Mouse (Mus musculus) liver, embryonic 15.5 days (tissue): ENCODE measurements at regions not wholly inside any gene's neighbourhood (a gene's known extent, or its start where the extent isn't known, plus 50 kb on each side); places are given as distances from the start of the nearest gene placed in this dataset.

Source experiments
- ATAC-seq: fragments of 200-750 bp; cut with Nextera tagmentation; 2 replicates; pipeline ENCODE4 v1.8.0; 2017; ENCODE audit warnings: moderate number of reproducible peaks, mild to moderate bottlenecking, moderate library complexity; ENCODE audit not compliant: insufficient read depth
- H3K27ac ChIP-seq: fragments of 300-500 bp; sonication (generic); replicated peaks from 2 replicates; pipeline ENCODE4 v1.5.1; 2015; ENCODE audit warnings: mild to moderate bottlenecking, inconsistent platforms
- H3K27me3 ChIP-seq: fragments of 300-500 bp; sonication (generic); 2 replicates; pipeline ENCODE4 v1.6.1; 2015; ENCODE audit warnings: mild to moderate bottlenecking, inconsistent platforms
- H3K36me3 ChIP-seq: fragments of 300-500 bp; sonication (generic); replicated peaks from 2 replicates; pipeline ENCODE4 v1.6.1; 2015; ENCODE audit warnings: moderate library complexity, mild to moderate bottlenecking, inconsistent platforms
- H3K4me1 ChIP-seq: fragments of 300-500 bp; sonication (generic); replicated peaks from 2 replicates; pipeline ENCODE4 v1.6.1; 2015; ENCODE audit warnings: inconsistent platforms
- H3K4me2 ChIP-seq: fragments of 300-500 bp; sonication (generic); 2 replicates; pipeline ENCODE4 v1.6.1; 2015; ENCODE audit warnings: moderate library complexity, mild to moderate bottlenecking, inconsistent platforms
- H3K4me3 ChIP-seq: fragments of 300-500 bp; sonication (generic); replicated peaks from 2 replicates; pipeline ENCODE4 v1.5.1; 2015; ENCODE audit warnings: mild to moderate bottlenecking, inconsistent platforms
- H3K9ac ChIP-seq: fragments of 300-500 bp; sonication (generic); 2 replicates; pipeline ENCODE4 v1.6.1; 2015; ENCODE audit warnings: moderate library complexity, mild to moderate bottlenecking, inconsistent platforms
- H3K9me3 ChIP-seq: fragments of 300-500 bp; sonication (generic); replicated peaks from 2 replicates; pipeline ENCODE4 v1.6.1; 2016; ENCODE audit warnings: inconsistent platforms
- WGBS: fragments of 180-500 bp; shearing (Covaris S2); methylation state at CpG from one replicate; pipeline ENCODE4 v1.1.7; 2015; ENCODE audit warnings: mixed read lengths; ENCODE audit not compliant: insufficient replicate concordance; 5-methylcytosine and 5-hydroxymethylcytosine counted together

- WGBS, result 61% methylated on average over 9 of the region's 9 CpGs
- Histone ChIP-seq H3K9ac (no peak overlapping the region), H3K27ac (no peak overlapping the region), H3K9me3 (no peaks in the 10 kb centered on the region), H3K4me1 (peaks cover 6% of the 10 kb centered on the region; the same call in 1 of the 2 replicates), H3K4me2 (no peak overlapping the region), H3K4me3 (no peak overlapping the region), H3K36me3 (no peaks in the 10 kb centered on the region), H3K27me3 (peaks cover 27% of the 10 kb centered on the region)
- ATAC-seq, result no peak
These were observed 65.5 kb upstream of the Atl2 start for GRCm38 (mm10) chr17:79961391-79961790.

- Histone ChIP-seq H3K9ac (no peak overlapping the region), H3K4me1 (peaks cover 6% of the 10 kb centered on the region; the same call in 1 of the 2 replicates), H3K4me3 (no peak overlapping the region), H3K27ac (no peak overlapping the region), H3K36me3 (no peaks in the 10 kb centered on the region), H3K27me3 (peaks cover 22% of the 10 kb centered on the region), H3K9me3 (no peaks in the 10 kb centered on the region), H3K4me2 (no peak overlapping the region)
- no peak for ATAC-seq
- WGBS, result 35% methylated on average over 3 of the region's 3 CpGs
These were observed 64.8 kb upstream of the Atl2 start for GRCm38 (mm10) chr17:79960688-79961087.

- Histone ChIP-seq H3K9ac (no peak overlapping the region), H3K27ac (no peak overlapping the region), H3K4me2 (no peak overlapping the region), H3K4me3 (no peak overlapping the region), H3K27me3 (no peaks in the 10 kb centered on the region), H3K36me3 (no peaks in the 10 kb centered on the region), H3K4me1 (peaks cover 7% of the 10 kb centered on the region; the same call in 1 of the 2 replicates), H3K9me3 (no peaks in the 10 kb centered on the region)
- 3% methylated on average over 1 of the region's 1 CpGs for WGBS
- no peak for ATAC-seq
These were observed 59.3 kb upstream of the Atl2 start for GRCm38 (mm10) chr17:79955267-79955666.

- Histone ChIP-seq H3K27me3 (no peaks in the 10 kb centered on the region), H3K4me3 (no peak overlapping the region), H3K4me1 (peaks cover 13% of the 10 kb centered on the region), H3K9me3 (no peaks in the 10 kb centered on the region), H3K27ac (no peak overlapping the region), H3K4me2 (no peak overlapping the region), H3K36me3 (no peaks in the 10 kb centered on the region), H3K9ac (no peak overlapping the region)
- ATAC-seq, result no peak
- 31% methylated on average over 6 of the region's 6 CpGs for WGBS
These were observed 58.8 kb upstream of the Atl2 start for GRCm38 (mm10) chr17:79954624-79955244.

- no peak for ATAC-seq
- Histone ChIP-seq H3K27me3 (no peaks in the 10 kb centered on the region; the same call in 1 of the 2 replicates), H3K4me2 (no peak overlapping the region), H3K4me3 (no peak overlapping the region), H3K4me1 (peaks cover 8% of the 10 kb centered on the region; the same call in 1 of the 2 replicates), H3K9ac (no peak overlapping the region), H3K9me3 (no peaks in the 10 kb centered on the region), H3K36me3 (no peaks in the 10 kb centered on the region), H3K27ac (no peak overlapping the region)
- 50% methylated on average over 11 of the region's 11 CpGs for WGBS
These were observed 52.9 kb upstream of the Atl2 start for GRCm38 (mm10) chr17:79948591-79949475.
